Comparison of ENCODE assay signal across 10 mouse cellular contexts in genomic region chr4:106977218-106977651, GRCm38 (mm10).
A peak's percentile ranks its signal among the peaks of the same experiment; 100 is the strongest.
DNase-seq lines count a peak whose midpoint lies in the region; ATAC-seq lines count a peak whose summit lies in the region.
"Had no signal": no experiment of that assay in that cellular context is flagged by ENCODE, and none has a peak within 500 bp of the region (broad histone marks: within the 10 kb centered on the region; RNA-seq: fewer than 3 reads in every experiment).

No protein-coding gene starts in this region.

- peak overlapping the region; percentile 0; the same call in 1 of the 2 replicates for H3K4me3 ChIP-seq in midbrain, embryonic 10.5 days
- H3K4me3 ChIP-seq in midbrain, embryonic 16.5 days (ENCODE audit: low read depth, low read length): no peak overlapping the region
- H3K4me3 ChIP-seq in forebrain, embryonic 11.5 days (ENCODE audit: low read depth, low read length): no peak overlapping the region
- no peak overlapping the region for H3K4me3 ChIP-seq in intestine, embryonic 16.5 days (ENCODE audit: low read length)
- H3K4me3 ChIP-seq in stomach, embryonic 15.5 days (replicated peaks): no peak overlapping the region

- peak overlapping the region; percentile 75 for H3K27ac ChIP-seq in midbrain, embryonic 10.5 days (replicated peaks)
- H3K27ac ChIP-seq in midbrain, embryonic 16.5 days (ENCODE audit: low read length): no peak overlapping the region
- H3K27ac ChIP-seq in forebrain, embryonic 11.5 days (ENCODE audit: low read depth, low read length): peak overlapping the region; percentile 42; the same call in 1 of the 2 replicates
- H3K27ac ChIP-seq in intestine, embryonic 16.5 days (ENCODE audit: low read length): peak overlapping the region; percentile 59; the same call in 1 of the 2 replicates
- H3K27ac ChIP-seq in stomach, embryonic 15.5 days: 0 out of 2 replicates have a peak overlapping the region, but pooled peaks have one; percentile 73

- no peak for DNase-seq in midbrain, embryonic 10.5 days (ENCODE audit: low spot score)
- DNase-seq in forebrain, embryonic 11.5 days (ENCODE audit: low spot score): no peak
- no peak for DNase-seq in spleen, adult 18-20 months
- DNase-seq in cerebellum, adult 11-12 months: no peak
- no peak for DNase-seq in adipocyte (ENCODE audit: low spot score)
- DNase-seq: lung, postnatal 14 days had no signal

- H3K9me3 ChIP-seq in midbrain, embryonic 10.5 days (replicated peaks): no peaks in the 10 kb centered on the region
- no peaks in the 10 kb centered on the region for H3K9me3 ChIP-seq in midbrain, embryonic 16.5 days (replicated peaks; ENCODE audit: control insufficient read depth, low read length, poor library complexity, severe bottlenecking)
- no peaks in the 10 kb centered on the region for H3K9me3 ChIP-seq in forebrain, embryonic 11.5 days (ENCODE audit: control insufficient read depth, low read length)
- no peaks in the 10 kb centered on the region for H3K9me3 ChIP-seq in intestine, embryonic 16.5 days (ENCODE audit: control insufficient read depth, low read length)
- H3K9me3 ChIP-seq in stomach, embryonic 15.5 days: no peaks in the 10 kb centered on the region

- H3K4me1 ChIP-seq in midbrain, embryonic 10.5 days: peaks cover 99% of the 10 kb centered on the region
- H3K4me1 ChIP-seq in midbrain, embryonic 16.5 days (ENCODE audit: control insufficient read depth, insufficient read depth, low read length): peaks cover 52% of the 10 kb centered on the region
- peaks cover 39% of the 10 kb centered on the region for H3K4me1 ChIP-seq in forebrain, embryonic 11.5 days (replicated peaks; ENCODE audit: control insufficient read depth, insufficient read depth, low read length)
- H3K4me1 ChIP-seq in intestine, embryonic 16.5 days (ENCODE audit: control insufficient read depth, insufficient read depth, low read length): peaks cover 66% of the 10 kb centered on the region
- peaks cover 73% of the 10 kb centered on the region for H3K4me1 ChIP-seq in stomach, embryonic 15.5 days

- ATAC-seq in midbrain, embryonic 16.5 days: no peak
- no peak for ATAC-seq in forebrain, embryonic 11.5 days (replicated peaks; ENCODE audit: low FRiP score)
- ATAC-seq in intestine, embryonic 16.5 days: no peak
- ATAC-seq in stomach, embryonic 15.5 days (ENCODE audit: insufficient read depth, low FRiP score, low read depth): no peak
- ATAC-seq: Patski had no signal

- 19% methylated on average over 6 of the region's 6 CpGs for WGBS in midbrain, embryonic 10.5 days
- 8% methylated on average over 6 of the region's 6 CpGs for WGBS in midbrain, embryonic 16.5 days
- 17% methylated on average over 6 of the region's 6 CpGs for WGBS in forebrain, embryonic 11.5 days
- 6% methylated on average over 6 of the region's 6 CpGs for WGBS in intestine, embryonic 16.5 days
- 10% methylated on average over 6 of the region's 6 CpGs for WGBS in stomach, embryonic 15.5 days

- H3K27me3 ChIP-seq in midbrain, embryonic 10.5 days (ENCODE audit: low read depth, poor library complexity, severe bottlenecking): no peaks in the 10 kb centered on the region
- no peaks in the 10 kb centered on the region for H3K27me3 ChIP-seq in midbrain, embryonic 16.5 days (ENCODE audit: control insufficient read depth, insufficient read depth, low read depth, low read length)
- no peaks in the 10 kb centered on the region for H3K27me3 ChIP-seq in forebrain, embryonic 11.5 days (ENCODE audit: control insufficient read depth, insufficient read depth, low read length)
- no peaks in the 10 kb centered on the region for H3K27me3 ChIP-seq in intestine, embryonic 16.5 days (replicated peaks; ENCODE audit: control insufficient read depth, insufficient read depth, low read length)
- no peaks in the 10 kb centered on the region for H3K27me3 ChIP-seq in stomach, embryonic 15.5 days (replicated peaks)
- H3K27me3 ChIP-seq: Patski had no signal

- no peak overlapping the region for H3K4me2 ChIP-seq in midbrain, embryonic 16.5 days (ENCODE audit: low read length)
- no peak overlapping the region for H3K4me2 ChIP-seq in forebrain, embryonic 11.5 days (ENCODE audit: low read depth, low read length, severe bottlenecking)
- no peak overlapping the region for H3K4me2 ChIP-seq in intestine, embryonic 16.5 days (ENCODE audit: low read depth, low read length)
- H3K4me2 ChIP-seq in stomach, embryonic 15.5 days: no peak overlapping the region

- peaks cover 22% of the 10 kb centered on the region for H3K36me3 ChIP-seq in midbrain, embryonic 10.5 days
- H3K36me3 ChIP-seq in midbrain, embryonic 16.5 days (ENCODE audit: control insufficient read depth, insufficient read depth, low read length): no peaks in the 10 kb centered on the region
- no peaks in the 10 kb centered on the region for H3K36me3 ChIP-seq in forebrain, embryonic 11.5 days (ENCODE audit: control insufficient read depth, insufficient read depth, low read length)
- no peaks in the 10 kb centered on the region for H3K36me3 ChIP-seq in intestine, embryonic 16.5 days (ENCODE audit: control insufficient read depth, insufficient read depth, low read length)
- no peaks in the 10 kb centered on the region for H3K36me3 ChIP-seq in stomach, embryonic 15.5 days

- no peak overlapping the region for H3K9ac ChIP-seq in midbrain, embryonic 16.5 days (ENCODE audit: low read depth, low read length)
- H3K9ac ChIP-seq in forebrain, embryonic 11.5 days (ENCODE audit: low read length): no peak overlapping the region
- no peak overlapping the region for H3K9ac ChIP-seq in intestine, embryonic 16.5 days (ENCODE audit: low read depth, low read length)
- no peak overlapping the region for H3K9ac ChIP-seq in stomach, embryonic 15.5 days
